Mouse (Mus musculus) adipose tissue, adult 10 weeks (tissue): Measurements from ENCODE around the gene Spata13. TPM values are rescaled to one million over a fixed set of nuclear protein-coding genes. Genes with fewer than 3 reads are reported as not detected.

Experiments used
- polyA plus RNA-seq: library from polyadenylated mRNA; stranded (reverse); fragments of 350-450 nt; fragmentation: Illumina TruSeq; extraction: RNeasy Lipid Tissue Mini Kit (QIAGEN cat#74804); gene quantifications from one replicate; pipeline ENCODE4 v1.2.3, GENCODE M21; 2014; ENCODE audit warnings: low read depth, low replicate concordance

The Spata13 gene
- 18.2 TPM for polyA plus RNA-seq

DNA sequence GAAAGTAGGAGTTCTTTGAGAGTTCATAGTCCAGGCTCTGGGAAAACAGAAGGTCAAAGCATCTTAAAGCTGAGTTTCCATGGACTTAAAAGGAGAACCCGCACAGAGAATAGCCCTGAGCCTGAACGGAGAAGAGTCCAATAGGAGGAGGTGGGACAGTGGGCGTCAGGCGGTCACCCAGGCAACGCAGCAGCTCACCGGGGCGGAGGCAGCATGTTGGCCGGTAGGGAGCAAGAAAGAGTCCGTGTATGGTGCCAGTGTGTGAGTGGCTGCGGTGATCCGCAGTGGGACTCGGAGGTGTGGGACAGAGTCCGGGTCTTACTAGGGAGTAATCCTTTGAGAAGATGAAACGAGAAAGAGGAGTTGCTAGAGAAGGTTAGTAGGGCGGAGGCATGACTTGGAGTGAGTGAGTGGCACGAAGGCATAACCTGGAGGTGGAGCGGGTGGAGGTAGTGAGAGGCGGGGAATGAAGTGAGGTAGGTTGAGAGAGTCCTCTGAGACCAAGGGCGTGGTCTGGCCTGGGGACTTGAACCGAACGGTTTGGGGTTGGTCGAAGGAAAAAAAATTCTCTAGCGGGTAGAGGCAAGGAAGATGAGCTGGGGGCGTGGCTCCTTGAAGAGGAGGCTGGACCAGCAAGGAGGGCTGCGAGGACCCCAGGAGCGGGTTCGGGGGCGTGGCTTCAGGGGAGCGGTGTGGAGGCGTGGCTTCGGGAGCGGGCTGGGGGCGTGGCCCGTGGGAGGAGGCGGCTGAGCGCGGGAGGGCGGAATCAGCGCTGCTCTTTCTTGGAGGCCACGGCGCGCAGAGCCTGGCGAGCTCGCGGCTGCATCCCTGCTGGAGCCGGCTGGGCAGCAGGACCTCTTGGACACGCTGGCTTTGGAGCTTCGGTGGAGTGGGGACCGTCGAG, at the start of gene Spata13:
Spata13 (plus strand) TSS at position 41 of the 904 bp plus-strand sequence.

DNA sequence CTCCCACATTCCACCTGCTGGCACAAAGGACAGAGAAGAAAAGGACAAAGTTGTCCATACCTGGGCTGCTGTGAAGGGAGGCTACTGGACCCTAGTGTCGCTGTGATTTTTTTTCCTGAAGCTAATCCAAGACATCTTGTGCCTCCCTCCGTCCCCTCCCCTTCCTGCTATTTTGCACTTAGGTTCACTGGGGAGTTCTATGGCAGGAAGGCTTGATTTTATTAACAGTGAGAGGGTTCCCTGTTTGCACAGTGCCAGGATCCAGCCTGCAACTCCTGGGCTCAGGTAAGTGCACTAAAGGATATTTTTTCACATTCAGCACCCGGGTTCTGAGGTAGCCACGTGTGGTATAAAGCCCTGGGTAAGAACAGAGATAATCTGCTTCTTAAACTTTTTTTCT, 134.1 kb downstream of the Spata13 start, which contains the start of gene C1qtnf9:
C1qtnf9 (plus strand) TSS at position 251 of the 400 bp plus-strand sequence.

DNA sequence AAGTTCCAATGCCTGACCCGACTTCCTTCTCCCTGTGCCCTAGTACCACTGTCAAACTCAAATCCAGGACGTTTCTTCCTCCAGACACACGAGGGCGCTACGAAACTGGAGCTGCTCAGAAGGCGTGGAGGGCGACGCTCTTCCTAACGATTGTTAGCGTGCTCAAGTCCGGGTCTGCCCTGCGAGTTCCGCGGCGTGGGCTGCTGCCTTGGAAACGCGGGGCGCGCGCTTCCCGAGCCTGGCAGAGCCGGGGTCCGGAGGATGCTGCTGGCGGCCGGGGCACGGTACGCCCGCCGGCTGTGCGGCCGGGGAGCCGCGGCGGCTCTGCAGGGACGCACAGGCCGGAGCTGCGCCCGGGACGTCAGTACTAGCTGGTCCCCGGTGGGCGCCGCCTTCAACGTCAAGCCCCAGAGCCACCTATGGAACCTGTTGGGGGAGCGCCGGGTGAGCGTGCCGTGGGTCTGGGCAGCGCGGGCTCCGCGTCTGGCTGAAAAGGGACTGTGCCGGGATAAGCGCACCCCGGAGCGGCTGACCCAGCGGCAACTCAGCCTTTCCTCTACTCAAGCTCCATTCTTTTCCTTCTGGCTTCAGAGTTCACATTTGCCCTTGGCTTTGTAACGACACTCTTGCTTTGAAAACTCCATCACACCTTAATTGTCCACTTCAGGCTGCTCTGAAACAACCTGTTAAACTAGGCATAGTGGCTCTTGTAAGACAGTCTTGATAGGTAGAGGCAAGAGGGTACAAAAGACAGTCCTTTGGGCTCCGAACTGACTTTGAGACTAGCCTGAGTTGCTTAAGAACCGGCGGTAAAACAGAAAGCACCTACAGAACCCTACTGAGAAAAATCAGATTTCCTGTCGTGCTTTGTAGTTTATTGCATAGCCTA, 150.9 kb downstream of the Spata13 start, which contains the start of gene Mipep:
Mipep (plus strand) TSS at position 147 of the 889 bp plus-strand sequence.

Other genes starting within 250 kb of the Spata13 start
- gene C1qtnf9, start 134.1 kb downstream of the Spata13 start, polyA plus RNA-seq = 59.8 TPM
- 13.7 TPM for gene Mipep, start 150.6 kb downstream of the Spata13 start, polyA plus RNA-seq